Mouse (Mus musculus): ENCODE data around the gene 3110082I17Rik. TPM values are rescaled to one million over a fixed set of nuclear protein-coding genes. Genes with fewer than 3 reads are reported as not detected.

Gene 3110082I17Rik
- total RNA-seq, 1 experiment from 2014 or later, result 39.9 TPM

DNA sequence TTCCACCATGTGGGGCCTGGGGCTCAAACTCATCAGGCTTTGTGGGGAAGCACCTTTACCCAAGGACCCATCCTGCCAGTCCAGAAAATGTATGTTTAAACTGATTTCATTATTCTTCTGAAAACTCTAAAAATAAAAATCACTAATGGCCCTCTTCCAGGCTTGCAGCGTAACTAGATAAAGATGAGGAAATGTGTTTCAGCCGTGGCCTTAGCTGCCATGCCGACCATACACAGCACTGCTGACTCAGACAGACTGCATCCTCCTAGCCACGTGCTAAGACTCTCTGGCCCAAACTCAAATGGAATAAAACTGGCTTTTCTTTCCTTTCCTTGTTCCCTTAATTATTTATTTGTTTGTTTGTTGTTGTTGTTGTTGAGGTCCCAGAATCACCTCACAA is 4.5 kb upstream of the 3110082I17Rik start:
- no peak for ATAC-seq (replicated peaks in 1 of 2; ENCODE audit: insufficient read depth in 1 of 2, low FRiP score in 2 of 2, low TSS enrichment in 1 of 2, low read depth in 1 of 2, poor library complexity in 2 of 2, severe bottlenecking in 2 of 2)

DNA sequence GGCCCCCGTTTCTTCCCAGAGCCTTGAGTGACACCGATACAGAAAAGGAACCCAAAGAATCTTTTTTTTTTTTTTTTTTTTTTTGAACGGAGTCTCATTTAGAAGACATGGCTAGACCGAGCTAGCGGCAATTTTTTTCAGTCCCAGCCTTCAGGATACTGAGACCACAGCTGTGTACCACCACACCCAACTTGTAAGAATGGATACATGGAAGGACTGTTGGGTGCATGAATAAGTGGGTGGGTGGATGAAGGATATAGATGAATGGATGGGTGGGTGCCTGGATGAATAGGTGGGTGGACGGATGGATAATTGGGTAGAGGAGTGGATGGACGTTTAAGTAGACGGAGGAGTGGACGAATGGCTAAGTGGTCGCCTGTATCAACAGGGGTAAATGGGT is 389 bp downstream of the 3110082I17Rik start:
- no peak for ATAC-seq (replicated peaks in 1 of 2; ENCODE audit: insufficient read depth in 1 of 2, low FRiP score in 2 of 2, low TSS enrichment in 1 of 2, low read depth in 1 of 2, poor library complexity in 2 of 2, severe bottlenecking in 2 of 2)

DNA sequence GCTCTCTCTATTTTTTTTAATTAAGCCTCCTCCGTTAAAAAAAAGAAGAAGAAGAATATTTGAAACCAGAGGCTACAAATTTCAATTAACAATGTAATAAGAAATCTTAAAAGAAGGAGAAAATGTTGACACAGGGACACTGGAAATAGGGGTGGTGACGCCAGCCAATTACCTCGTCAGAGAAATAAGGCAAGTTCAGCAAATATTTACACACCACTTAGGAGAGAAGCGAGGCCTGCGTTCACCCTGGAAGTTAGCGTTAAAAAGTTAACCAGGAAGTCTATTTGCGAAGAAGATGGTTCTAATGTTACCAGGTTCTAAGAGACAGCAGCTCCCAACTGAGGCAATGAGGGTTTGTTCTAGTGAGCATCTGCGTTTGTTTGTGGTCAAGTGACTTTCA is 3.1 kb downstream of the 3110082I17Rik start:
- ATAC-seq (replicated peaks in 1 of 2; ENCODE audit: insufficient read depth in 1 of 2, low FRiP score in 2 of 2, low TSS enrichment in 1 of 2, low read depth in 1 of 2, poor library complexity in 2 of 2, severe bottlenecking in 2 of 2), result no peak

DNA sequence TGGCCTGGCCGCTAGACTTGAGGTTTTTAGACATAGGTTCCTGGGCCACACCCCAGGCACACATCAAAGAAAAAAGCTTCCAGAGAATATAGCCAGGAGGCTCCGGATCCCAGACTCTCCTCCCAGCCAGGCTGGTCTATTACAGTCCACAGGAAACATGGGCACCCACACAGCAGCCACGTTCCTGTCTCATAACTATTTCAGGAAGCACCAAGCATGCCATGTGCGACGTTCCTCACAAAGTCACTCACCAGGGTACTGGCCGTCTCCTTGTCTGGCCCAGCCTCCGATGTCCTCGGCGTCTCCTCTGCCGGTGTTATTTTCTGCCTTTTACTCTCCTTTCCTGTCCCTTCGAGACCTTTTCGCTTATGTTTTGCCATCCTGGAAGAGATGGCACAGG is 5.2 kb downstream of the 3110082I17Rik start:
- ATAC-seq (replicated peaks in 1 of 2; ENCODE audit: insufficient read depth in 1 of 2, low FRiP score in 2 of 2, low TSS enrichment in 1 of 2, low read depth in 1 of 2, poor library complexity in 2 of 2, severe bottlenecking in 2 of 2), result no peak

DNA sequence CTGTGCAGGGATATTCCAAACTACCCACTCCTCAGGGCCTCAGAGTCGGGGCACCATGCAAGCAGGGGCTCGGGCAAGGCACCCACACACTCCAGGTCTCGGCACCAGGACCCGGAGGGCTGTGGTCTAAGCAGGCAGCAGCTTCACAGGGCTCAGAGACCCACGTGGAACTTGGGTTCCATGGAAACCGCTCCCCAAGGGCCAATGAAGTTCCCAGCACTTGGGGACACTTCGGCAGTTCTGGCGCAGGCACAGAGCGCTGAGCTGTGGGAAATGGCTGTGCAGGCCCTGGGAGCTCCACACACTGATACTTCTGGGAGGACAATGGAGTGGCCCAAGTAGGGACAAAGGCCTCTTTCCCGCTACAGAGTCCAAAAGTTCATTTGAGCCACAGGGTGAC is 7.3 kb downstream of the 3110082I17Rik start:
- ATAC-seq (replicated peaks in 1 of 2; ENCODE audit: insufficient read depth in 1 of 2, low FRiP score in 2 of 2, low TSS enrichment in 1 of 2, low read depth in 1 of 2, poor library complexity in 2 of 2, severe bottlenecking in 2 of 2), result no peak

DNA sequence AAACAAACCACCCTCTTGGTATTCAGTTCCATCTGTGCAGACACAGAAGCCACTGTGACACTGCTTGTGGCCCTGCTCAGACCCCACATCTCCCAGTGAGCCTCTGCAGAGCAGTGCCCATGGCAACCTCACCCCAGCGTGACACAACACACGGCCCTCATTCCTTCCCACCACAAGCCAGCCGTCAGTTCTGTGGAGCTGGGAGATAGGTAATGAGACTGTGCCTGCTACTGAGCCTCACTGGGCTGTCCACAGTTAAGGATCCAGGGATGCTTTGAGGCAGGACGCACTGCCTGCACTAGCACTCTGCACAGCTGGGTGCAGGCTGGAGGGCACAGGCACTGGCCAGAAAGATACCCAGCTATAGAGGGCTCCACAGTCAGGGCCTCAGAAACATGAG is 10.4 kb downstream of the 3110082I17Rik start:
- peak; percentile 12 to 47; a peak in 3 of 4 replicates for ATAC-seq (replicated peaks in 1 of 2; ENCODE audit: insufficient read depth in 1 of 2, low FRiP score in 2 of 2, low TSS enrichment in 1 of 2, low read depth in 1 of 2, poor library complexity in 2 of 2, severe bottlenecking in 2 of 2)

DNA sequence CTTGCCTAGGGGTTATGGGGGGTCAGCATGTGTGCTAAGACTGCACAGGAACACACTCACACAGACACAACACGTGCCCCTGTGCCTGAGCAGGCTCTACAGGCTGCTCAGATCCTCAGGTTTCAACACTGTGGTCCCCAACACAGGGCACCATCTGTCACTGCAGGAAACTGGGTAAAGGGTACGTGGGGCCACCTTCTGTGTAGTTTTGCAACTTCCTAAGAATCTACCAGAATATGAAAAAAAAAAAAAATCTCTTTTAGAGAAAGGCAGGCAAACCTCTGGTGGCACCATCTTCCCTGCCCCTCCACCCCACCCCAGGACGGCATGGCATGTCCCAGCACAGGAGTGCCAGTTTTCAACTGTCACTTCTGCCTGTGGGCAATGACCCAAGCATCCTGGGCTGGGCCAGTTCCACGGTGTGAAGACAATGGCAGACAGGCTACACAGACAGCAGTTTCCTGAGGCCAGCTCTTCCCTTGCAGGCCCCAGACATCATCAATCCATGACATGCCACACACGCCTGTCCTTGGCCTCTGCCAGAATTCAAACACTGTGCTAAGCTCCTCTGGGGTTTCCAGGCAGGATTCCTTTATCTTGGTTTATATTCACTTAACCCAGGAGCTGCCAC is 11.1 kb downstream of the 3110082I17Rik start:
- ATAC-seq (replicated peaks in 1 of 2; ENCODE audit: insufficient read depth in 1 of 2, low FRiP score in 2 of 2, low TSS enrichment in 1 of 2, low read depth in 1 of 2, poor library complexity in 2 of 2, severe bottlenecking in 2 of 2), result peak; percentile 87 to 93

DNA sequence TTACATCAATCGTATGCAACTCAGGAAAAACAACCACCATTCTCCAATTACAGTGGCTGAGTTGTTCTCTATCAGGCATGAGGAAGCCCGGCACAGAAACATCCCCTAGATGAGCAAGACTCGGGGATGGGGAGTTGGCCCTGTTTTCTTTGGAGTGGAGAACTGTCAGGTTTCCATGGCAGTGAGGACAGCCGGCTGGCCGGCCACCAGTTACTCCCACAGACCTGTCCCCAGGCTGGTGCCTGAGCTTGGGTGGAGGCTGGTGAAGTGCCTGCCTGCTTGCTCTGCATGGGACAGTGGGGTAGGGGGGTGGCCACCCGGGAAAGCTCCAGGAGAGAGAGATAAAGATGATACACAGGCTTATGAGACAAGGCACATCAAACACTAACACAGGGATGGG is 12.3 kb downstream of the 3110082I17Rik start:
- no peak for ATAC-seq (replicated peaks in 1 of 2; ENCODE audit: insufficient read depth in 1 of 2, low FRiP score in 2 of 2, low TSS enrichment in 1 of 2, low read depth in 1 of 2, poor library complexity in 2 of 2, severe bottlenecking in 2 of 2)

DNA sequence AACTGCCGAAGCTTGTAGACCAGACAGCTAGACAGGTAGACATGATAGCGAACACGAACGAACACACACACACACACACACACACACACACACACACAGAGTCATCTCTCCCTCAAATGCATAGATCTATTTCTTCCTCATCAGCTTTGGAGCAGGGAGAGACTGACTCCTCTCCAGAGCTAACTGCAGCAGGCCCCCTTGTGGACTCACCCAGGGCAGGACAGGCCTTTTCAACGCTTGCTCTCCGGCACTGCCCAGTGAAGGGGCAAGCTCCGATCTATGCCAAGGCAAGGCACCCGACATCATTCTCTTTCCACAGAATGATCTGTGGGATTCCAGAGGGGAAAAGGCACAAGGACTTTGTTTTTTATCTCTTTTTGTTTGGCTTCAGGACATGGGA is 15.1 kb downstream of the 3110082I17Rik start:
- ATAC-seq (replicated peaks in 1 of 2; ENCODE audit: insufficient read depth in 1 of 2, low FRiP score in 2 of 2, low TSS enrichment in 1 of 2, low read depth in 1 of 2, poor library complexity in 2 of 2, severe bottlenecking in 2 of 2), result no peak

DNA sequence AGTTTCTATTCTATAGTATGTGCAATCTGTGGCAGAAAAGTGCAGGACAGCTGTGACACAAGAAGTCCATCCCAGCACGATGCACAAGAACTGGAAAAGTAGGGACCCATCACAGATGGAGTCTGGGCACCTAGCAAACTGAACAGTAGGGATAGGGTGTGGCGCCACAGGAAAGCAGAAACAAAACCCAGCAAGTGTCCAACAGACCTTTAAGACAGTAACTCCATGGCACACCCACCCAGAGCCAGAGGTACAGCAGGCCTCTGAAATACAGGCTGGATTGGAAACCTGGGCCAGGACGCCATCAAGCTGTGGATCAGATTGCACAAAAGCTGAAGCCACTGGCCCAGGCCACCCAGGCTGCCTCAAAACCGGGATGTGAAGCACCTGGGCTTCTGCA is 17.4 kb downstream of the 3110082I17Rik start:
- ATAC-seq (replicated peaks in 1 of 2; ENCODE audit: insufficient read depth in 1 of 2, low FRiP score in 2 of 2, low TSS enrichment in 1 of 2, low read depth in 1 of 2, poor library complexity in 2 of 2, severe bottlenecking in 2 of 2), result no peak

DNA sequence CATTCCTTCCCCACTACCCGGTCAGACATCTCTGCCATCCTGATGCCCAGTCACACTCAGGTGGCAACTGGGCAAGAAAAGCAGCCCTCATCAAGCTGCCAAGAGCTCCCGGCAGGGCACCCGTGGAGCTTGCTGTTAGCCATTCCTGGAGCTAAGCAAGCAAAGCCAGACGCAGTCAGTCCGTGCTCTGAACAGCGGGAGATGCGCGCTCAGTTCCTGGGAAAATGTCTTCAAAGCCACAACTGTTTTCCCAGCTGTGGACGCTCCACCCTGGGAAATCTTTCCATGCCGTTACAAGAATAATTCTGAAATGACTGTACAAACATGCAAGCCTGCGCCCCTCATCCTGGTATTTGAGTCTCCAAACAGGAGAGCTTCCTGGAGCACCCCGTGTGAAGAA is 17.9 kb downstream of the 3110082I17Rik start:
- no peak for ATAC-seq (replicated peaks in 1 of 2; ENCODE audit: insufficient read depth in 1 of 2, low FRiP score in 2 of 2, low TSS enrichment in 1 of 2, low read depth in 1 of 2, poor library complexity in 2 of 2, severe bottlenecking in 2 of 2)

DNA sequence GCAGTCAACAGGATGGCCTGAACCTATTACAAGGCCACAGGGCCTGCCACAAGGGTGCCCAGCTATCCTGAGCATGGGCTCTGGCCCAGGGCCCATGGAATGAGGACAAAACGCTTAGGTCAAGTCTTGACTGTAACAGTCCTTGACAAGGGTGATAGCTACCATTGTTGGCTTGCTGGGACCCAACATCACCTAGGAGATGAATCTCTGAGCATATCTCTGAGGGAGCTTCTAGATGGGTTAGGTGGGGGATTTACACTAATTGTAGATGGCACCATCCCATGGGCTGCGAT is 18.7 kb downstream of the 3110082I17Rik start:
- no peak for ATAC-seq (replicated peaks in 1 of 2; ENCODE audit: insufficient read depth in 1 of 2, low FRiP score in 2 of 2, low TSS enrichment in 1 of 2, low read depth in 1 of 2, poor library complexity in 2 of 2, severe bottlenecking in 2 of 2)

DNA sequence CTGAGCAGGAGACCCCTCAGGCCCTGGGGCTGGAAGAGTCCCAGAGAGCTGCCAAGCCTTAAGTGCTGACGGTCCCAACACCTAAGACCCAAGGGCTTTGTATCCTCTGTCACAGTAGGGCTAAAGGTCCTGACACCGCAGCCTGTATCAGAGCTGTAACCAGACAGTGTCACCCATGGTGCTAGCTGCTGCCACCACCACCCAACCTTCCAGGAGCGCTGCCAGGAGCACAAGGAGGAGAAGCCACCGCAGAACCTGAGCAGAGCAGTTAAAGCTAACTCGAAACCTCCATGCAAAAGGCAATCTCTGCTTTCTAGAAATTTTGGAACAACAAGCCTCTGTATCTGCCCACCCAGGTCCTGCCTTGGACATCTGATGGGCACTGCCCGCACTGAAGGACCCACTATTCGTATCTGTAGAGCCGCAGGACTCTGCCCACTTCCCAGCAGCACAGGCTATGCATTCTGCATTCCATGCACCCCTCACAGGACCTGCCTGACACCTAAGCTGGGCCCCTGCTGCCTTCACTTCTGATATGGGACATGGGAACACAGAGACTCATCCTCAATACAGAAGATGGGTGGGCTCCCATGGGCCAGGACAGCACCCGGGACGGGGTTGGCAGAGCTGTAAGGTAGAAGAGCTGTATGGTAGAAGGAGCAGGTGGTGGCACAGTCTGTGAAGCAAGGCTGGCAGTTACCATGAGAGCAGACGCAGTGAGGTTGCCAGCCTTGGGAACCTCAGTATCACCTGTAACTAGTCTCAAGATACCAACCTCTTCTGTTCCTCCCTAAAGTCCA is 19.2 kb downstream of the 3110082I17Rik start:
- no peak for ATAC-seq (replicated peaks in 1 of 2; ENCODE audit: insufficient read depth in 1 of 2, low FRiP score in 2 of 2, low TSS enrichment in 1 of 2, low read depth in 1 of 2, poor library complexity in 2 of 2, severe bottlenecking in 2 of 2)

DNA sequence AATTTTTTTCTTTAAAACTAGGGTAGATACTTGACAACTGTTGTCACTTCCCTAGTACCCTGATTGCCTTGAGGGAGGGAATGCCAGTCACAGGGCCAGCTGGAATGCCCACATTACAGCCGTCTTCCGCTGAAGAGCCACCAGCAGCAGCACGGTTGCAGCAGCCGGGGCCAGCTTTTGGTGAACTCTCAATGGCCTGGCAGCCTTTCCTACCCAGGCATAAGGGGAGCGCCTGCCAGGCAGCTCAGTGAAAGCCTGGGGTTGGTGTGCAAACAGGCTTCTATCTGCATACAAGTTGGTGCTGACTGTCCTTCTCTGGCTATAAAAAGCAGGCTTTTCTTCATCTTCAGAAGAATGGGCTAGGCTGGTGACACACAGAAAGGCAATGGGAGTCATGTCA is 19.9 kb downstream of the 3110082I17Rik start:
- no peak for ATAC-seq (replicated peaks in 1 of 2; ENCODE audit: insufficient read depth in 1 of 2, low FRiP score in 2 of 2, low TSS enrichment in 1 of 2, low read depth in 1 of 2, poor library complexity in 2 of 2, severe bottlenecking in 2 of 2)

DNA sequence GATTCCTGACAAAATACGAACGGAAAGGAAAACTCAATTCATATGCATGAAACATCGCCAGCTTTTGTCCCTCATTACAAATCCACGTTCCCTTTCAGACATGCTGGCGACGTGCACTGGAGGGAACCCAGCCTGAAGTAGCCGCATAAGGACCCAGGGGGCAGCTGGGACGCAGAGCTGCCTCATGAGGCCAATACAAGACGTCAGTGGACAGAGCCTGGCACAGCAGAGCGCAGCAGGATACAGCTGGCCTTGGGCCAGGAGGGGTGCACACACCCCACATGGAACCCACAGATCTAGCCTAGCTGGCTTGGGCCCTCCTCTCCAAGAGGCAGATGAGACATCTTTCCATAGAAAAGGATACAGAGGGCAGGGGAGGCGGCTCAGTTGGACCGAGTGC is 21.9 kb downstream of the 3110082I17Rik start:
- no peak for ATAC-seq (replicated peaks in 1 of 2; ENCODE audit: insufficient read depth in 1 of 2, low FRiP score in 2 of 2, low TSS enrichment in 1 of 2, low read depth in 1 of 2, poor library complexity in 2 of 2, severe bottlenecking in 2 of 2)

DNA sequence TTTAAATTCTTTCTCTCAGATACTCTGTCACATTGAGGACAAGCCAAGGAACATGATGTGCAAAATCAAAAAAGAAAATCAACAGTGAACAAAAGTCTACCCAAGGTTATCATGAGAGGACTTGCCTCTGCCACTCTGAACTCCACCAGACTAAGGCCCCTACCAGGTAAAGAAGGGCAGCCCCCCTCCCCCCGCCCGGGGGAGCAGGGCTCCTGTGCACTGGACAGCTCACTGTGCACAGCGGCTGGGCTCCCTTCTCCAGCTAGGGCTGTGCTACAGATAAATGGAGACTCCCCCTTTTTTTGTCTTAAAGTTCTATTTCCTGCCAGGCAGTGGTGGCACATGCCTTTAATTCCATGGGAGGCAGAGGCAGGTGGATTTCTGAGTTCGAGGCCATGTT is 22.6 kb downstream of the 3110082I17Rik start:
- no peak for ATAC-seq (replicated peaks in 1 of 2; ENCODE audit: insufficient read depth in 1 of 2, low FRiP score in 2 of 2, low TSS enrichment in 1 of 2, low read depth in 1 of 2, poor library complexity in 2 of 2, severe bottlenecking in 2 of 2)

DNA sequence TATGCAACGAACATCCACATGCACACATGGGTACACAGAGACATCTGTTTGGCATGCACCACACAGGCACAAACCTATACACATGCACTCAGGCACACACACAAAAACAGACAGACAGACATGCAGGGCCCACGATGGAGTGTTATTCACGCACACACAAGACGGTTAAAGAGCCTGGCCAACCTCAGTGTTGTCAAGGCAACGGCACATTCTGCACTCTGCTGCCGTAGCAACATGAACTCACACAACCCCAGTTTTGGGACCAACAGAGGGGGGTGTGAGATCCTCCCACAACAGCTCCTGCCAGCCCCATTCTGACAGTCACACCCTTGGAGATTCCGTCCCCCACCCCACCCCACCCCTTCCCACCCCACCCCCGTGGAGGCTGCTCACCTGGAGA is 25.4 kb downstream of the 3110082I17Rik start:
- ATAC-seq (replicated peaks in 1 of 2; ENCODE audit: insufficient read depth in 1 of 2, low FRiP score in 2 of 2, low TSS enrichment in 1 of 2, low read depth in 1 of 2, poor library complexity in 2 of 2, severe bottlenecking in 2 of 2), result no peak

DNA sequence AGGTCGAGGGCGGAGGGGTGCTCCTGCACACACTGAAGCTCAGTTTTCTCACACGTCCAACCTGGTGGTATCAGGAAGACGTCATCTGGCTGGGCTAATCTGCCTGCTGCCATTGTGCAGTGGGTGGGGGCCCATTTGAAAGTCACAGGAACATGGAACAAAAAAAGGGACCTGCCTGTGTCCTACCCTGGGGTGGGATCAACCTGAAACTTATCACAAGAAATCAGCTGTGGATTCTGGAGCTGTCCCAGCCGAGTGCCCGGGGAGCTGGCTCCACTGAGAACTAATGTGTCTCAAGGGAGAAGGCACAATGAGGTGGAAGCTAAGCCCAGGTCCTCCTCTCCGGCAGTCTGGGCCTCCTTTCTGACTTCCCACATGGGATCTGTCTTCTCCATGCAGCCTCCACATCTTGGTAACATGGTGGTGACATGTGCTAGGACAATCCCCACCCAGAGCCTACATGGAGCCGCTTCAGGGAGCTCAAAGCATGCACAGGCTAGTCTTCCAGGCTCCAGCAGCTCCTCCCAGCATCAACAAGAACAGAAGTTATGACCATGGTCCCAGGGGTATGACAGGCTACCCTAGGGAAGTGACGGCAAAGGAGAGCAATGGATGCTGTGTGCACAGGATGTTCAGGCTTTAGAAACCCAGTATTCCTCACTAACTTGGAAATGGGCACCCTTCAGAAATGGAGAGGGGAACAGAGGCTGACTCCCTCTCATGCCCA is 26.3 kb downstream of the 3110082I17Rik start:
- ATAC-seq (replicated peaks in 1 of 2; ENCODE audit: insufficient read depth in 1 of 2, low FRiP score in 2 of 2, low TSS enrichment in 1 of 2, low read depth in 1 of 2, poor library complexity in 2 of 2, severe bottlenecking in 2 of 2), result no peak
